Mouse (Mus musculus) CH12.LX (cell line): Measurements from ENCODE around the gene Hnrnpa1. TPM values are rescaled to one million over a fixed set of nuclear protein-coding genes. Genes with fewer than 3 reads are reported as not detected.
"Not testable (repeated sequence)": the region's sequence is repeated elsewhere in the genome, so short reads cannot be mapped to it uniquely, and the experiment has no call there.

ENCODE experiments used
- DNase-seq: peaks from one replicate; pipeline ENCODE4 v3.0.0-alpha.2; 2013; ENCODE audit errors: extremely low read depth
- H3K27ac ChIP-seq: 2 replicates; pipeline ENCODE4 v1.5.1; 2012; ENCODE audit warnings: low read depth, mild to moderate bottlenecking, control low read depth, moderate library complexity; ENCODE audit not compliant: insufficient read depth
- H3K27me3 ChIP-seq: replicated peaks from 2 replicates; pipeline ENCODE3; 2012; ENCODE audit warnings: inconsistent platforms
- H3K36me3 ChIP-seq, 2 experiments: replicated peaks in 1 of 2; 2 replicates each; pipeline versions ENCODE3 to v1.6.1; 2012; ENCODE audit warnings: inconsistent platforms in 1 of 2, low read length in 1 of 2, mild to moderate bottlenecking in 1 of 2, mixed read lengths in 1 of 2, moderate library complexity in 1 of 2; ENCODE audit not compliant: control insufficient read depth in 1 of 2, insufficient read depth in 1 of 2
- H3K4me1 ChIP-seq, 2 experiments: 2 replicates each; pipeline ENCODE4 v1.6.1; 2012; ENCODE audit warnings: inconsistent platforms in 1 of 2, moderate library complexity in 1 of 2; ENCODE audit not compliant: insufficient read depth in 2 of 2, control insufficient read depth in 1 of 2
- H3K4me2 ChIP-seq: 2 replicates; pipeline ENCODE4 v1.6.1; 2012; ENCODE audit warnings: low read depth, mild to moderate bottlenecking, control low read depth; ENCODE audit not compliant: poor library complexity, insufficient read depth, severe bottlenecking
- H3K4me3 ChIP-seq, 3 experiments: fragments of 150-350 bp in 1 of 3; sonication (generic) in 1 of 3; replicated peaks in 1 of 3; 2 replicates each; pipeline versions ENCODE3 to v1.5.1; 2011 to 2012; ENCODE audit warnings: low read depth in 2 of 3, low read length in 2 of 3, mild to moderate bottlenecking in 2 of 3, moderate library complexity in 2 of 3, control low read depth in 1 of 3, improper control_type of control experiment in 1 of 3, inconsistent platforms in 1 of 3, mixed read lengths in 1 of 3; ENCODE audit not compliant: poor library complexity in 1 of 3
- H3K79me2 ChIP-seq: replicated peaks from 2 replicates; pipeline ENCODE4 v1.6.1; 2012; ENCODE audit warnings: mild to moderate bottlenecking, moderate library complexity; ENCODE audit not compliant: control insufficient read depth, poor library complexity, insufficient read depth, severe bottlenecking; ENCODE audit errors: extremely low read depth
- H3K9ac ChIP-seq: 2 replicates; pipeline ENCODE4 v1.6.1; 2012; ENCODE audit warnings: low read depth, mild to moderate bottlenecking, control low read depth, moderate library complexity; ENCODE audit not compliant: insufficient read depth
- H3K9me3 ChIP-seq: replicated peaks from 2 replicates; pipeline ENCODE3; 2012; ENCODE audit warnings: low read length, inconsistent platforms, mixed read lengths
- BHLHE40 ChIP-seq: IDR thresholded peaks from 2 replicates; pipeline ENCODE4 v1.6.1; 2011; ENCODE audit warnings: mild to moderate bottlenecking, low read depth, low read length, improper control_type of control experiment
- EP300 ChIP-seq: IDR thresholded peaks from 2 replicates; pipeline ENCODE4 v1.6.1; 2011; ENCODE audit warnings: low read length, improper control_type of control experiment
- ETS1 ChIP-seq: conservative IDR thresholded peaks from 2 replicates; pipeline ENCODE4 v1.6.1; 2012; ENCODE audit warnings: low read depth, mild to moderate bottlenecking, inconsistent platforms, low read length, improper control_type of control experiment, moderate library complexity
- IRF4 ChIP-seq: IDR thresholded peaks from 2 replicates; pipeline ENCODE4 v1.6.1; 2014; ENCODE audit warnings: low read depth, mild to moderate bottlenecking, inconsistent platforms, low read length, improper control_type of control experiment
- JUN ChIP-seq: IDR thresholded peaks from 2 replicates; pipeline ENCODE4 v1.6.1; 2011; ENCODE audit warnings: low read depth, mild to moderate bottlenecking, low read length, improper control_type of control experiment, moderate library complexity; ENCODE audit not compliant: insufficient read depth
- JUND ChIP-seq: conservative IDR thresholded peaks from 2 replicates; pipeline ENCODE4 v1.6.1; 2011; ENCODE audit warnings: low read depth, low read length, improper control_type of control experiment
- MAX ChIP-seq: IDR thresholded peaks from 2 replicates; pipeline ENCODE4 v1.6.1; 2011; ENCODE audit warnings: low read length, improper control_type of control experiment
- MAZ ChIP-seq: IDR thresholded peaks from 2 replicates; pipeline ENCODE4 v1.6.1; 2012; ENCODE audit warnings: low read depth, mild to moderate bottlenecking, inconsistent platforms, low read length, improper control_type of control experiment, moderate library complexity
- MEF2A ChIP-seq: IDR thresholded peaks from 2 replicates; pipeline ENCODE4 v1.6.1; 2014; ENCODE audit warnings: low read depth, mild to moderate bottlenecking, inconsistent platforms, low read length, improper control_type of control experiment, borderline replicate concordance
- MXI1 ChIP-seq: IDR thresholded peaks from 2 replicates; pipeline ENCODE4 v1.6.1; 2011; ENCODE audit warnings: mild to moderate bottlenecking, low read depth, low read length, improper control_type of control experiment
- MYC ChIP-seq: IDR thresholded peaks from 2 replicates; pipeline ENCODE4 v1.6.1; 2011; ENCODE audit warnings: low read depth, mild to moderate bottlenecking, improper control_type of control experiment, low read length
- NELFE ChIP-seq: IDR thresholded peaks from 2 replicates; pipeline ENCODE4 v1.6.1; 2011; ENCODE audit warnings: low read depth, low read length, improper control_type of control experiment
- POLR2A ChIP-seq: IDR thresholded peaks from 2 replicates; pipeline ENCODE4 v1.6.1; 2011; ENCODE audit warnings: low read depth, mild to moderate bottlenecking, improper control_type of control experiment, low read length
- POLR2AphosphoS2 ChIP-seq: IDR thresholded peaks from 2 replicates; pipeline ENCODE4 v1.6.1; 2011; ENCODE audit warnings: low read depth, low read length, improper control_type of control experiment
- RCOR1 ChIP-seq: conservative IDR thresholded peaks from 2 replicates; pipeline ENCODE4 v1.6.1; 2012; ENCODE audit warnings: low read depth, mild to moderate bottlenecking, inconsistent platforms, low read length, improper control_type of control experiment
- SIN3A ChIP-seq: IDR thresholded peaks from 2 replicates; pipeline ENCODE4 v1.6.1; 2012; ENCODE audit warnings: low read length, improper control_type of control experiment, inconsistent platforms
- TCF12 ChIP-seq: IDR thresholded peaks from 2 replicates; pipeline ENCODE4 v1.6.1; 2014; ENCODE audit warnings: low read depth, mild to moderate bottlenecking, inconsistent platforms, low read length, improper control_type of control experiment
- ZMIZ1 ChIP-seq: IDR thresholded peaks from 2 replicates; pipeline ENCODE4 v1.6.1; 2012; ENCODE audit warnings: low read depth, mild to moderate bottlenecking, inconsistent platforms, low read length, improper control_type of control experiment
- ZNF384 ChIP-seq: IDR thresholded peaks from 2 replicates; pipeline ENCODE4 v1.6.1; 2012; ENCODE audit warnings: low read depth, low read length, improper control_type of control experiment, inconsistent platforms
- dilution Hi-C: fragments of 300-500 bp; cut with MboI; formaldehyde crosslinking; loops from 2 replicates; pipeline ENCODE4 v1.14.3; 2020; ENCODE audit warnings: low sequenced_read_pairs; ENCODE audit not compliant: extremely low pct_unique_long_range_greater_than_20kb, extremely low pct_ligation_motif_present
- in situ Hi-C: fragments of 300-500 bp; cut with MboI; formaldehyde crosslinking; loops from 3 replicates; pipeline ENCODE4 v1.14.3; 2019; ENCODE audit warnings: low sequenced_read_pairs, low pct_ligation_motif_present, low pct_unique_long_range_greater_than_20kb, mixed read lengths
- polyA plus RNA-seq: library from polyadenylated mRNA; unstranded; fragments of >175 nt; gene quantifications from 2 replicates; pipeline ENCODE4 v1.2.1, GENCODE M21; 2012; ENCODE audit warnings: low read depth; ENCODE audit not compliant: insufficient read length
- total RNA-seq, 2 experiments: library from RNA; depleted of rRNA; stranded (reverse); fragments of 300-350 nt in 1 of 2; fragments of >200 nt in 1 of 2; gene quantifications; 2 replicates each; pipeline ENCODE4 v1.2.3; 2012 to 2014

Hnrnpa1 gene
- total and polyA plus RNA-seq, 3 experiments: 635 to 1,799 (median 757) TPM

- H3K4me3 ChIP-seq: peak overlapping the region; percentile 59 to 77 (median 74)
- DNase-seq: peak; percentile 76
- H3K27me3 ChIP-seq, in situ Hi-C loops, dilution Hi-C loops, H3K9me3 ChIP-seq: not testable (repeated sequence)
- peaks cover 37 to 48% of the 10 kb centered on the region in 2 experiments for H3K36me3 ChIP-seq
- peaks cover 68% of the 10 kb centered on the region for H3K79me2 ChIP-seq
- peak overlapping the region; percentile 97; the same call in 1 of the 2 replicates for H3K4me2 ChIP-seq
- peaks cover 0 to 33% of the 10 kb centered on the region in 2 experiments; a peak in 2 of 4 replicates for H3K4me1 ChIP-seq
- H3K27ac ChIP-seq: peak overlapping the region; percentile 81
- TF ChIP-seq BHLHE40 (peak; percentile 44), NELFE (0 out of 2 replicates have a peak, but pooled peaks have one; percentile 55), EP300 (peak; percentile 68), ZMIZ1 (peak; percentile 64), IRF4 (peak; percentile 94), MYC (peak; percentile 54; the same call in 1 of the 2 replicates), MEF2A (peak; percentile 97), TCF12 (peak; percentile 33; the same call in 1 of the 2 replicates), POLR2AphosphoS2 (peak; percentile 20; the same call in 1 of the 2 replicates), SIN3A (peak; percentile 86), JUN (peak; percentile 90), MAZ (0 out of 2 replicates have a peak, but pooled peaks have one; percentile 45), MAX (0 out of 2 replicates have a peak, but pooled peaks have one; percentile 11), RCOR1 (0 out of 2 replicates have a peak, but pooled peaks have one; percentile 71), MXI1 (peak; percentile 63), ETS1 (peak; percentile 59), ZNF384 (peak; percentile 72), POLR2A (peak; percentile 56; the same call in 1 of the 2 replicates), JUND (peak; percentile 90)
- H3K9ac ChIP-seq: peak overlapping the region; percentile 96
Observed at GRCm38 (mm10) chr15:103241071-103242018, 1.1 kb downstream of the Hnrnpa1 start.
